Mouse (Mus musculus) small intestine, adult 2 months (tissue): ENCODE results near the gene Csmd2.

Experiments
- CTCF ChIP-seq: fragments of 200-500 bp; IDR thresholded peaks from 2 replicates; pipeline ENCODE4 v1.5.1; 2012; ENCODE audit warnings: low read depth, mild to moderate bottlenecking, control low read depth, inconsistent platforms, low read length, moderate library complexity, mixed read lengths; ENCODE audit not compliant: insufficient replicate concordance, insufficient read length; ENCODE audit errors: extremely low read depth
- POLR2A ChIP-seq: fragments of 200-500 bp; IDR thresholded peaks from 2 replicates; pipeline ENCODE4 v1.6.1; 2012; ENCODE audit warnings: low read depth, mild to moderate bottlenecking, control low read depth, inconsistent platforms, low read length, moderate library complexity

GRCm38 (mm10) chr4:128428303-128429107, 440.8 kb downstream of the Csmd2 start:
- TF ChIP-seq POLR2A (no peak), CTCF (no peak)
